Mouse (Mus musculus): ENCODE results near the gene Lpxn. TPM values are rescaled to one million over a fixed set of nuclear protein-coding genes. Genes with fewer than 3 reads are reported as not detected.

The Lpxn gene
- polyA plus RNA-seq, 1 experiment from 2014 or later: 0.87 TPM

GRCm38 (mm10) chr19:12794056-12795044, 1.6 kb upstream of the Lpxn start:
- no peaks in the 10 kb centered on the region for H3K9me3 ChIP-seq
- WGBS: 1% methylated on average over 33 of the region's 39 CpGs
- no peaks in the 10 kb centered on the region for H3K36me3 ChIP-seq (replicated peaks)
- H3K4me2 ChIP-seq: peak overlapping the region; percentile 49
- peak; percentile 73 for ATAC-seq (ENCODE audit: low FRiP score)
- peak overlapping the region; percentile 99 for H3K27ac ChIP-seq
- H3K4me3 ChIP-seq (replicated peaks): peak overlapping the region; percentile 91
- H3K9ac ChIP-seq: peak overlapping the region; percentile 97
- H3K27me3 ChIP-seq: no peaks in the 10 kb centered on the region
- H3K4me1 ChIP-seq: peaks cover 12% of the 10 kb centered on the region

- under 1% methylated on average over 39 of the region's 63 CpGs for WGBS
- Histone ChIP-seq H3K9ac (peak overlapping the region; percentile 97), H3K36me3 (replicated peaks) (no peaks in the 10 kb centered on the region), H3K4me1 (peaks cover 12% of the 10 kb centered on the region), H3K4me2 (peak overlapping the region; percentile 49), H3K4me3 (replicated peaks) (peak overlapping the region; percentile 91), H3K27ac (peak overlapping the region; percentile 99), H3K9me3 (no peaks in the 10 kb centered on the region), H3K27me3 (no peaks in the 10 kb centered on the region)
- ATAC-seq (ENCODE audit: low FRiP score): peak; percentile 53
Measured at GRCm38 (mm10) chr19:12795110-12795509, 883 bp upstream of the Lpxn start.

- no peaks in the 10 kb centered on the region for H3K36me3 ChIP-seq (replicated peaks)
- H3K9me3 ChIP-seq: no peaks in the 10 kb centered on the region
- WGBS: under 1% methylated on average over 29 of the region's 29 CpGs
- peaks cover 9% of the 10 kb centered on the region for H3K4me1 ChIP-seq
- H3K4me2 ChIP-seq: peak overlapping the region; percentile 60
- peak overlapping the region; percentile 99 for H3K27ac ChIP-seq
- H3K4me3 ChIP-seq (replicated peaks): peak overlapping the region; percentile 91
- ATAC-seq (ENCODE audit: low FRiP score): peak; percentile 9; the same call in 1 of the 2 replicates
- peak overlapping the region; percentile 46 for H3K9ac ChIP-seq
- no peaks in the 10 kb centered on the region for H3K27me3 ChIP-seq
Measured at GRCm38 (mm10) chr19:12796328-12796931, 437 bp downstream of the Lpxn start.

GRCm38 (mm10) chr19:12797071-12797470, 1.1 kb downstream of the Lpxn start:
- ATAC-seq (ENCODE audit: low FRiP score): no peak
- no peaks in the 10 kb centered on the region for H3K36me3 ChIP-seq (replicated peaks)
- WGBS: 1% methylated on average over 7 of the region's 7 CpGs

GRCm38 (mm10) chr19:12798404-12798803, 2.4 kb downstream of the Lpxn start:
- H3K4me2 ChIP-seq: no peak overlapping the region
- no peak overlapping the region for H3K9ac ChIP-seq
- no peak for ATAC-seq (ENCODE audit: low FRiP score)
- no peak overlapping the region for H3K4me3 ChIP-seq (replicated peaks)
- H3K9me3 ChIP-seq: no peaks in the 10 kb centered on the region
- H3K36me3 ChIP-seq (replicated peaks): no peaks in the 10 kb centered on the region
- H3K4me1 ChIP-seq: 0 out of 2 replicates have a peak, but pooled peaks cover under 1% of the 10 kb centered on the region
- WGBS: 90% methylated on average over 4 of the region's 4 CpGs
- no peak overlapping the region for H3K27ac ChIP-seq
- no peaks in the 10 kb centered on the region for H3K27me3 ChIP-seq

More at GRCm38 (mm10) chr19:12797071-12797470, 1.1 kb downstream of the Lpxn start:
- Histone ChIP-seq H3K4me2 (peak overlapping the region; percentile 60), H3K4me1 (peaks cover 6% of the 10 kb centered on the region; the same call in 1 of the 2 replicates), H3K27ac (peak overlapping the region; percentile 99), H3K9me3 (no peaks in the 10 kb centered on the region), H3K4me3 (replicated peaks) (peak overlapping the region; percentile 91), H3K9ac (peak overlapping the region; percentile 46), H3K27me3 (no peaks in the 10 kb centered on the region)

- H3K4me1 ChIP-seq: no peaks in the 10 kb centered on the region
- H3K36me3 ChIP-seq (replicated peaks): no peaks in the 10 kb centered on the region
- 86% methylated on average over 3 of the region's 3 CpGs for WGBS
- no peak overlapping the region for H3K27ac ChIP-seq
- ATAC-seq (ENCODE audit: low FRiP score): no peak
- H3K9me3 ChIP-seq: no peaks in the 10 kb centered on the region
- no peaks in the 10 kb centered on the region for H3K27me3 ChIP-seq
- H3K4me3 ChIP-seq (replicated peaks): no peak overlapping the region
- no peak overlapping the region for H3K4me2 ChIP-seq
- no peak overlapping the region for H3K9ac ChIP-seq
Measured at GRCm38 (mm10) chr19:12799081-12799480, 3.1 kb downstream of the Lpxn start.

GRCm38 (mm10) chr19:12800621-12801020, 4.6 kb downstream of the Lpxn start:
- no peak overlapping the region for H3K4me3 ChIP-seq (replicated peaks)
- WGBS: 81% methylated on average over 2 of the region's 2 CpGs
- H3K9ac ChIP-seq: no peak overlapping the region
- H3K4me1 ChIP-seq: no peaks in the 10 kb centered on the region
- H3K27me3 ChIP-seq: no peaks in the 10 kb centered on the region
- H3K27ac ChIP-seq: no peak overlapping the region
- no peak for ATAC-seq (ENCODE audit: low FRiP score)
- no peaks in the 10 kb centered on the region for H3K9me3 ChIP-seq
- no peak overlapping the region for H3K4me2 ChIP-seq
- H3K36me3 ChIP-seq (replicated peaks): no peaks in the 10 kb centered on the region

- Histone ChIP-seq H3K27ac (no peak overlapping the region), H3K4me2 (no peak overlapping the region), H3K9me3 (no peaks in the 10 kb centered on the region), H3K27me3 (no peaks in the 10 kb centered on the region), H3K9ac (no peak overlapping the region), H3K4me3 (replicated peaks) (no peak overlapping the region), H3K36me3 (replicated peaks) (no peaks in the 10 kb centered on the region), H3K4me1 (no peaks in the 10 kb centered on the region)
- WGBS: 78% methylated on average over 3 of the region's 3 CpGs
- ATAC-seq (ENCODE audit: low FRiP score): no peak
Measured at GRCm38 (mm10) chr19:12801046-12801445, 5.1 kb downstream of the Lpxn start.

GRCm38 (mm10) chr19:12802830-12803229, 6.8 kb downstream of the Lpxn start:
- Histone ChIP-seq H3K4me3 (replicated peaks) (no peak overlapping the region), H3K9me3 (no peaks in the 10 kb centered on the region), H3K27ac (no peak overlapping the region), H3K4me1 (no peaks in the 10 kb centered on the region), H3K27me3 (no peaks in the 10 kb centered on the region), H3K4me2 (no peak overlapping the region), H3K9ac (no peak overlapping the region), H3K36me3 (replicated peaks) (no peaks in the 10 kb centered on the region)
- no peak for ATAC-seq (ENCODE audit: low FRiP score)
- 70% methylated on average over 3 of the region's 3 CpGs for WGBS

GRCm38 (mm10) chr19:12804237-12804636, 8.2 kb downstream of the Lpxn start:
- Histone ChIP-seq H3K27ac (no peak overlapping the region), H3K9ac (no peak overlapping the region)

GRCm38 (mm10) chr19:12805730-12806129, 9.7 kb downstream of the Lpxn start:
- H3K27ac ChIP-seq: no peak overlapping the region
- H3K9me3 ChIP-seq: no peaks in the 10 kb centered on the region
- no peak overlapping the region for H3K4me2 ChIP-seq
- no peak for ATAC-seq (ENCODE audit: low FRiP score)
- H3K36me3 ChIP-seq (replicated peaks): no peaks in the 10 kb centered on the region
- H3K27me3 ChIP-seq: no peaks in the 10 kb centered on the region
- no peak overlapping the region for H3K4me3 ChIP-seq (replicated peaks)
- no peaks in the 10 kb centered on the region for H3K4me1 ChIP-seq
- H3K9ac ChIP-seq: no peak overlapping the region
- 84% methylated on average over 3 of the region's 3 CpGs for WGBS

More at GRCm38 (mm10) chr19:12804237-12804636, 8.2 kb downstream of the Lpxn start:
- no peaks in the 10 kb centered on the region for H3K9me3 ChIP-seq
- H3K36me3 ChIP-seq (replicated peaks): no peaks in the 10 kb centered on the region
- H3K4me2 ChIP-seq: no peak overlapping the region
- H3K27me3 ChIP-seq: no peaks in the 10 kb centered on the region
- 97% methylated on average over 1 of the region's 1 CpGs for WGBS
- H3K4me1 ChIP-seq: no peaks in the 10 kb centered on the region
- no peak overlapping the region for H3K4me3 ChIP-seq (replicated peaks)
- ATAC-seq (ENCODE audit: low FRiP score): no peak

- no peak for ATAC-seq (ENCODE audit: low FRiP score)
- H3K9ac ChIP-seq: no peak overlapping the region
- H3K4me3 ChIP-seq (replicated peaks): no peak overlapping the region
- no peaks in the 10 kb centered on the region for H3K4me1 ChIP-seq
- H3K27ac ChIP-seq: no peak overlapping the region
- no peaks in the 10 kb centered on the region for H3K9me3 ChIP-seq
- no peaks in the 10 kb centered on the region for H3K36me3 ChIP-seq (replicated peaks)
- 70% methylated on average over 2 of the region's 2 CpGs for WGBS
- H3K4me2 ChIP-seq: no peak overlapping the region
- no peaks in the 10 kb centered on the region for H3K27me3 ChIP-seq
Measured at GRCm38 (mm10) chr19:12806214-12806613, 10.2 kb downstream of the Lpxn start.
